Mouse (Mus musculus): ENCODE data around the gene Igdcc3. TPM values are rescaled to one million over a fixed set of nuclear protein-coding genes. Genes with fewer than 3 reads are reported as not detected.

The Igdcc3 gene
- polyA plus RNA-seq, 1 experiment = not detected

DNA sequence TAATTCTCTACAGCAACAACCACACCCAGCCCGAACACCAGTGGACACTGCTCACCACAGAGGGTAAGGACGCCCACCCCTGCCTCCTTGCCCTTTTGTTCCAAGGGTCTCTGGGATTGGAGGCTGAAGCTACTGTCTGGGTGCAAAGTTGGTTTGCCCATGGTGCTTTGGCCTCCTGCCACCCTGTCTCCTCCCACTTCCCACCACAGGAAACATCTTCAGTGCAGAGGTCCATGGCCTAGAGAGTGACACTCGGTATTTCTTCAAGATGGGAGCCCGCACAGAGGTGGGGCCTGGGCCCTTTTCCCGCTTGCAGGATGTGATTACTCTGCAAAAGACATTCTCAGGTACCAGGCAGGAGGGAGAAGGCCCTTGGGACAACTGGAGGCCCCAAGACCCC, 9.3 kb upstream of the Igdcc3 start:
- H3K9me3 ChIP-seq = no peaks in the 10 kb centered on the region
- H3K36me3 ChIP-seq (replicated peaks; ENCODE audit: low read length) = no peaks in the 10 kb centered on the region
- H3K27me3 ChIP-seq (replicated peaks) = peaks cover 50% of the 10 kb centered on the region
- peaks cover 61% of the 10 kb centered on the region for H3K4me1 ChIP-seq
- no peak for TF ChIP-seq GATA1 (IDR thresholded peaks at IDR 0.05; ENCODE audit: borderline replicate concordance, low read length)
- H3K4me3 ChIP-seq (replicated peaks) = peak overlapping the region; percentile 68

DNA sequence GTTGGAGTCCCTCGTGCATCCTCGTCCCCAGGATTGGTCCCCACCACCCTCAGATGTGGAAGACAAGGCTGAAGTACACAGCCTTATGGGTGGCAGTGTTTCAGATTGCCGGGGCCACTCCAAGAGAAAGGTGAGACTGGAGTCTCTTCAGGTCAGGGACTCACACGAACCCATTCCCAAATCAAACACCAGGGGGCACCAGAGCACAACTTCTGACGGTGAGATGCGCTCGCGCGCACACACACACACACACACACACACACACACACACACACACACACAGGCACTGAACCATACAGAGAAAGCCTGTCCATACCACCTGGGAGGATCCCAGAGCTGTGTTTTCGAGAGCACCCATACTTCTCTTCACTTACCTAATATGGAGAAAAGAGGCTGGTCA, 7.2 kb upstream of the Igdcc3 start:
- TF ChIP-seq GATA1 (IDR thresholded peaks at IDR 0.05; ENCODE audit: borderline replicate concordance, low read length) (no peak), FLI1 (IDR thresholded peaks at IDR 0.05; ENCODE audit: low read length) (no peak)

DNA sequence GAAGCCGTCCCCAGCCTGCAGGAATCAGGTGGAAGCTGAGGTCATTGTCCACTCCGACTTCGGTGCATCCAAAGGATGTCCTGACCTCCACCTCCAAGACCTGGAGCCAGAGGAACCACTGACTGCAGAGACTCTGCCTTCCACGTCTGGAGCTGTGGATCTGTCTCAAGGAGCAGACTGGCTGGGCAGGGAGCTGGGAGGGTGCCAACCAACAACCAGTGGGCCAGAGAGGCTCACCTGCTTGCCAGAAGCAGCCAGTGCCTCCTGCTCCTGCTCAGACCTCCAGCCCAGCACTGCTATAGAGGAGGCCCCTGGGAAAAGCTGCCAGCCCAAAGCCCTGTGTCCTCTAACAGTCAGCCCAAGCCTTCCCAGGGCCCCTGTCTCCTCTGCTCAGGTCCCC, 5.9 kb upstream of the Igdcc3 start:
- Histone ChIP-seq H3K9me3 (no peaks in the 10 kb centered on the region), H3K4me3 (replicated peaks) (no peak overlapping the region), H3K36me3 (replicated peaks; ENCODE audit: low read length) (no peaks in the 10 kb centered on the region), H3K27me3 (replicated peaks) (peaks cover 61% of the 10 kb centered on the region), H3K4me1 (peaks cover 48% of the 10 kb centered on the region)
- TF ChIP-seq FLI1 (IDR thresholded peaks at IDR 0.05; ENCODE audit: low read length) (no peak), GATA1 (IDR thresholded peaks at IDR 0.05; ENCODE audit: borderline replicate concordance, low read length) (no peak)

More for the DNA sequence above, 7.2 kb upstream of the Igdcc3 start:
- peaks cover 49% of the 10 kb centered on the region for H3K27me3 ChIP-seq (replicated peaks)
- H3K36me3 ChIP-seq (replicated peaks; ENCODE audit: low read length) = no peaks in the 10 kb centered on the region
- H3K4me3 ChIP-seq (replicated peaks) = peak overlapping the region; percentile 64
- no peaks in the 10 kb centered on the region for H3K9me3 ChIP-seq
- H3K4me1 ChIP-seq = peaks cover 53% of the 10 kb centered on the region

DNA sequence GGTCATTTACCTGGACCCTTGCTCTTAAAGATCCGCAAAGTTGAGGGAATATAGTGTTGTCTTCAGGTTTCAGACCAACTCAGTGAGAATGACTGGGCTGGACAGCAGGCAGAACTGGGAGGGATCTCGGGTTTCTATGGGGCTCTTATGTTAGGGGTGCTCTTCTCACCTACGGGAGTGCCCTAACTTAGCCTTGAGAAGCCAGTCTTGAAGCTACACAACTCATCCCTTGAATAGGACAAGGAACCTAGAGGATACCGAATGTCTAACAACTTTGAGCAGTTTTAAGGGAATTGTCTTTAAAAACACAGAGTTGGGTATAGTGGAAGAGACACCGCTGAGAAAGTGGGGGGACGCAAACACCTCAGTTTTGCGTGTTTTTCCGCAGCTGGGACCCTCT, 498 bp upstream of the Igdcc3 start:
- Histone ChIP-seq H3K4me3 (replicated peaks) (peak overlapping the region; percentile 90), H3K36me3 (replicated peaks; ENCODE audit: low read length) (no peaks in the 10 kb centered on the region), H3K27me3 (replicated peaks) (peaks cover 90% of the 10 kb centered on the region), H3K4me1 (peaks cover 31% of the 10 kb centered on the region), H3K9me3 (no peaks in the 10 kb centered on the region)
- TF ChIP-seq FLI1 (IDR thresholded peaks at IDR 0.05; ENCODE audit: low read length) (no peak), GATA1 (IDR thresholded peaks at IDR 0.05; ENCODE audit: borderline replicate concordance, low read length) (no peak)

DNA sequence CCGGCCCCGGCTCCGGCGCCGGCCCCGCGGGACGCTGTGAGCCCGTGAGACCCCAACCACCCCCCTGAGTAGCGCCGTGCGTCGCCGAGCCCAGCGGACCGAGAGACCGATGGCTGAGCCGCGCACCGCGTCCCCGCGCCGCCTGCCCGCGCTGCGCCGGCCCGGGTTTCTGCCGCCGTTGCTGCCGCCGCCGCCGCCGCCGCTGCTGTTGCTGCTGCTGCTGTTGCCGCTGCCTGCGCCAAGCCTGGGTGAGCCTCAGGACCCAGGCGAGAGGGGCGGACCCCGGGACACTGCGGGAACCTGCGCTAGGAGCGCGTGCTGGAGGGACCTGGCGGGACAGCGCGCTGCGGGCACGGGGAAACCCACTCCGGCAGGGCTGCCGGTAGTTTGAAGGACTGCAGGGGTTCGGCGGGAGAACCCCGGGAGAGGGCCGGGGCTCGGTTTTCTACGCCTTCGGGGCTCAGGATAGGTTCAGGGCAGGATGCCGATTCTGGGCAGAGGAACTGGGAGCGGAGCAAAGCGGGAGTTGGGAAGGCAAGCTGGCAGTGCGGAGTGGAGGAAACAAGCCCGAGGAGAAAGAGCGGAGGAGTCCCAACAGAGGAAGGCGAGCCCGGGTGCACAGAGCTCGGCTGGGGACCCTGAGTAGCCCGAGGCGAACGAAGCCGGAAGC, 452 bp downstream of the Igdcc3 start:
- Histone ChIP-seq H3K36me3 (replicated peaks; ENCODE audit: low read length) (no peaks in the 10 kb centered on the region), H3K4me1 (peaks cover 27% of the 10 kb centered on the region), H3K9me3 (no peaks in the 10 kb centered on the region), H3K27me3 (replicated peaks) (peaks cover 90% of the 10 kb centered on the region), H3K4me3 (replicated peaks) (peak overlapping the region; percentile 90)
- TF ChIP-seq FLI1 (IDR thresholded peaks at IDR 0.05; ENCODE audit: low read length) (no peak), GATA1 (IDR thresholded peaks at IDR 0.05; ENCODE audit: borderline replicate concordance, low read length) (no peak)

DNA sequence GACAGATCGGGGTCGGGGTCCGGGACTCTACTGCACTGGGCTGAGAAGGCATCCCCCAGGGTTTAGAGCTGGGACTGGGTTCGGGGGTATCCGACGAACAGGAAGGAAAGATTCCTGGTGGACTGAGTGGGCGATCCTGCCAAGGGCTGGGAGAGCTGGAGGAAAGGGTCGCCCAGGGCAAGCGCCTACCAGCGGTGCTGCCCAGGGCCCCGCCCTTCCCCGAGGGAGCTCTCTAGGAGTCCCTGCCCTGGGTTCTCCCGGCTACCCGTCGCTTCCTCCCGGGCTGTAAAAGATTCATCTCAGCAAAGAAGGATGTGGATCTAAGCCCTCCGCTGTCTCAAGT, 958 bp downstream of the Igdcc3 start:
- no peak for TF ChIP-seq FLI1 (IDR thresholded peaks at IDR 0.05; ENCODE audit: low read length)
- TF ChIP-seq GATA1 (IDR thresholded peaks at IDR 0.05; ENCODE audit: borderline replicate concordance, low read length) = no peak
- peaks cover 90% of the 10 kb centered on the region for H3K27me3 ChIP-seq (replicated peaks)
- peaks cover 23% of the 10 kb centered on the region for H3K4me1 ChIP-seq
- H3K36me3 ChIP-seq (replicated peaks; ENCODE audit: low read length) = no peaks in the 10 kb centered on the region
- peak overlapping the region; percentile 90 for H3K4me3 ChIP-seq (replicated peaks)
- H3K9me3 ChIP-seq = no peaks in the 10 kb centered on the region

DNA sequence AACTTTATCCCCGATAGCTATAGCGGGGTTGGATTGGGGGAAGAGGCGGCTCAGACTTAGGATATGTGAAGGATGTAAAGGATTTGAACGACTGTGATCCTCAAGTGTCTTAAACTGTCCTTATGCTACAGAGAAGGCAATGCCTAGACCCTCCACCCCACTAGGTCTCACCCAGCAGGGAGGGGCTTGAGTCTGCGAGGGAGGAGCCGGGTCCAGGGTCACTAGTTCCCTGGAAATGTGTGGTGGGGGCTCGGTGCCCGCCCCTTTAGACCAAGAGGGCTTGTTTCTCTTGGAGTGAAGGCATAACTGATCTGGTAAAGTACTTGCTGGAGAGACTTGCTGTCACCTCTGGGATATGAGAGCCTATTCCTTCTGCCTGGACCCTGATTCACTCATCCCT, 1.4 kb downstream of the Igdcc3 start:
- Histone ChIP-seq H3K4me1 (peaks cover 23% of the 10 kb centered on the region), H3K4me3 (replicated peaks) (no peak overlapping the region), H3K9me3 (no peaks in the 10 kb centered on the region), H3K27me3 (replicated peaks) (peaks cover 94% of the 10 kb centered on the region), H3K36me3 (replicated peaks; ENCODE audit: low read length) (no peaks in the 10 kb centered on the region)
- no peak for TF ChIP-seq FLI1 (IDR thresholded peaks at IDR 0.05; ENCODE audit: low read length)
- TF ChIP-seq GATA1 (IDR thresholded peaks at IDR 0.05; ENCODE audit: borderline replicate concordance, low read length) = no peak

DNA sequence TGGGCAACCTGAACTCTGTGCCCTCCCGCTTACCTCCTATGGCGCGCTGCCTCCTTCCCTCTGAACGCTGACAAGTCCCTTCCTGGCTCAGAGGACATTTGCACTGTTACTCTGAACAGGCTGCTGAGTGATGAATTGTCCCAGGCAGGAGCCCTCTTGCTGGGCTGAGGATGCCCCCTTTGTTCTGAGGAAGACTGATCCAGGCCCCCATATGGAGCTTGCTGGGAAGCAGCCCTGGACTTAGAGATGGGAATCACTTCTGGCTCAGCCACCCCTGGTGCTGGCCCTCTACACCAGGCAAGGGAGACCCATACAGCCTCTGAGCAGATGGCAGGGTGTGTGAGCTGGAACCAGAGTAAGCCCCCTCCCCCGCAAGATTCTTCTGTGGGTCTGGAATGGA, 5.0 kb downstream of the Igdcc3 start:
- H3K4me1 ChIP-seq = peaks cover 15% of the 10 kb centered on the region
- H3K27me3 ChIP-seq (replicated peaks) = peaks cover 92% of the 10 kb centered on the region
- H3K9me3 ChIP-seq = no peaks in the 10 kb centered on the region
- H3K36me3 ChIP-seq (replicated peaks; ENCODE audit: low read length) = no peaks in the 10 kb centered on the region
- TF ChIP-seq FLI1 (IDR thresholded peaks at IDR 0.05; ENCODE audit: low read length) (no peak), GATA1 (IDR thresholded peaks at IDR 0.05; ENCODE audit: borderline replicate concordance, low read length) (no peak)
- H3K4me3 ChIP-seq (replicated peaks) = no peak overlapping the region

DNA sequence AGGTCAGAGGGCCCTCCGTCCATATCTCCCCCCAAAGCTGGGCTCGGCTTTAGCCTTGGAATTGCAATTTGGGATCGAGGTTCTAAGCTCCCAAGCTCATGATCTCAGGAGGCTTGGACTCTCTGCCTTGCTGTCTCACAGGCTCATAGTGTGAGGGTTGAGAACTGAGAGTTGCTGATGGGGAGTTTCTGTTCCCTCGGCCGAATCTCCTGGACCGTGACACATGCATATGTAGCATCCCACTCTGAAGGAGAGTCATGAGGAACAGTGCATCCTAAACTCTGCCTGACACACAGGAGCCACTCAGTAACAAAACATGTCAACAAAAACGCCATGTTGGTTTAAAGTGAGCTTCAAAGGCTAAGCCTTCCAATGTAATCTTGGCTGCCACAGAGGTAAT, 7.5 kb downstream of the Igdcc3 start:
- peaks cover 85% of the 10 kb centered on the region for H3K27me3 ChIP-seq (replicated peaks)
- no peaks in the 10 kb centered on the region for H3K36me3 ChIP-seq (replicated peaks; ENCODE audit: low read length)
- TF ChIP-seq GATA1 (IDR thresholded peaks at IDR 0.05; ENCODE audit: borderline replicate concordance, low read length) = no peak
- no peak for TF ChIP-seq FLI1 (IDR thresholded peaks at IDR 0.05; ENCODE audit: low read length)
- H3K4me3 ChIP-seq (replicated peaks) = no peak overlapping the region
- no peaks in the 10 kb centered on the region for H3K9me3 ChIP-seq
- no peaks in the 10 kb centered on the region for H3K4me1 ChIP-seq

DNA sequence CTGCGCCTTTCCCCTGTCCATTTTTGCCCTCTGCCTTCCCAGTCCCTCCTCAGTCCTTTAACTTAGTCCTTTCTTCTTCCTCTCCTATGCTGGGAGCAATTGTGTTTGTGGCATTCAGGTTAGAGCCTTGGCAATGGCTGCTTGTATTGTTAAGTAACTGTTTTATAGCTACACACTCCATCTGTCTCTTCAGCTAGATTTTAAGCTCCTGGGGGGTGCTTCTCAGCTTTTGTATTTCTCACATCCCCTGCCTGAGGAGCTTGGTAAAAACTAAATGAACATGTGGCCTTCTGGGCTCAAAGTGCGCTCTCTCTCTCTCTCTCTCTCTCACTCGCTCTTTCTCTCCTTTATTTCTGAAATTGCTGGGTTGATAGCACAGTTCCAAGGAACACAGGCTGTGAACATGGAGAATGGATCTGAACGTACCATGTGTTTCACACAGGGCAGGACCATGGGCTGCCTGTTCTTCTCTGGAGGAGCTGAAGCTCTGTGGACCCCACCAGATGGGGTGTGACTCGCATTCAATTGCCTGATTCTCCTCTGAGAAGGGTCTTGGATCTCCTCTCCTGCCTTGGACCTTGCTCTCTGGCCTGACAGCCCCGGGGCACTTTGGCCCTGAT, 11.8 kb downstream of the Igdcc3 start:
- no peak for TF ChIP-seq GATA1 (IDR thresholded peaks at IDR 0.05; ENCODE audit: borderline replicate concordance, low read length)
- H3K27me3 ChIP-seq (replicated peaks) = peaks cover 88% of the 10 kb centered on the region

More for the DNA sequence above, 11.8 kb downstream of the Igdcc3 start:
- no peaks in the 10 kb centered on the region for H3K36me3 ChIP-seq (replicated peaks; ENCODE audit: low read length)
- no peaks in the 10 kb centered on the region for H3K9me3 ChIP-seq
- H3K4me3 ChIP-seq (replicated peaks) = no peak overlapping the region
- H3K4me1 ChIP-seq = 0 out of 2 replicates have a peak, but pooled peaks cover 3% of the 10 kb centered on the region

All from megakaryocyte, embryonic 14.5 days (primary cell).